Comparison of ENCODE assay signal across 9 mouse cellular contexts in the genomic region with DNA sequence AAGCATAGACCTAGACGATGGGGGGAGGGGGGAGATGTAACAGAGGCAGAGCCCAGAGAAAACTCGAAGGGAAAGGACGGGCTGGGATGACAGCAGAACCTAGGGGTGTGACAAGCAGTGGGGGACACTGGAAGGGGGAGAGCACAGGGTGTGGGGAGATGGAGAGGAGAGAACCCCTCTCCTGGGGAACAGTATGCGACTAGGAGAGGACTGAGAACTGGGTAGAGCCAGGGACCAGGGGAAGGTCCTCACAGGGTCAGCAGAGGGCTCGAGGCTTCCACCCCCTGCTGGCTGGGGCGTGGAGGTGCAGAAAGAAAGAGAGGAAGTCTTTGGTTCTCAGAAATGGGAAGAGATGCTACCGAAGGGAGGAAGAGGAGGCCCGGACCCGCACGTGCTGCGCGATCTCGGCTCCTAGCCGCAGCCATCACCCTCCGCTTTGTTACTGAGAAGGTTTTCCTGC. TPM values are rescaled to one million over a fixed set of nuclear protein-coding genes. Genes with fewer than 3 reads are reported as not detected.
A peak's percentile ranks its signal among the peaks of the same experiment; 100 is the strongest.
DNase-seq lines count a peak whose midpoint lies in the region; ATAC-seq lines count a peak whose summit lies in the region.
"Had no signal": no experiment of that assay in that cellular context is flagged by ENCODE, and none has a peak within 500 bp of the region (broad histone marks: within the 10 kb centered on the region; RNA-seq: fewer than 3 reads in every experiment).

No protein-coding gene starts in this region.

- peaks cover 34% of the 10 kb centered on the region for H3K4me1 ChIP-seq in hindbrain, embryonic 14.5 days (replicated peaks; ENCODE audit: control insufficient read depth, insufficient read depth, low read length)
- no peaks in the 10 kb centered on the region; the same call in none of the 2 replicates for H3K4me1 ChIP-seq in liver, embryonic 16.5 days (ENCODE audit: control insufficient read depth, low read depth, low read length)
- peaks cover 12% of the 10 kb centered on the region for H3K4me1 ChIP-seq in neural tube, embryonic 11.5 days (ENCODE audit: control insufficient read depth, insufficient read depth, low read length)

- 0 out of 2 replicates have a peak overlapping the region, but pooled peaks have one; percentile 26 for H3K27ac ChIP-seq in hindbrain, embryonic 14.5 days
- H3K27ac ChIP-seq in liver, embryonic 16.5 days (ENCODE audit: low read length): no peak overlapping the region
- no peak overlapping the region for H3K27ac ChIP-seq in neural tube, embryonic 11.5 days (ENCODE audit: low read depth, low read length)

- H3K9me3 ChIP-seq in hindbrain, embryonic 14.5 days (ENCODE audit: control insufficient read depth, low read length): no peaks in the 10 kb centered on the region
- H3K9me3 ChIP-seq in liver, embryonic 16.5 days (replicated peaks; ENCODE audit: control insufficient read depth, low read length): no peaks in the 10 kb centered on the region
- H3K9me3 ChIP-seq in neural tube, embryonic 11.5 days (ENCODE audit: control insufficient read depth, low read length): no peaks in the 10 kb centered on the region

- H3K27me3 ChIP-seq in hindbrain, embryonic 14.5 days (ENCODE audit: control insufficient read depth, insufficient read depth, low read length): peaks cover 14% of the 10 kb centered on the region; the same call in 1 of the 2 replicates
- H3K27me3 ChIP-seq in liver, embryonic 16.5 days (ENCODE audit: control insufficient read depth, insufficient read depth, low read depth, low read length): peaks cover 73% of the 10 kb centered on the region
- peaks cover 39% of the 10 kb centered on the region for H3K27me3 ChIP-seq in neural tube, embryonic 11.5 days (ENCODE audit: control insufficient read depth, insufficient read depth, low read length)

- peak; percentile 77 for ATAC-seq in erythroblast, adult 5-6 weeks (replicated peaks; ENCODE audit: low FRiP score, poor library complexity, severe bottlenecking)
- ATAC-seq in hindbrain, embryonic 14.5 days (ENCODE audit: low FRiP score): no peak
- ATAC-seq in liver, embryonic 16.5 days (ENCODE audit: low read depth): peak; percentile 35; the same call in 1 of the 2 replicates
- ATAC-seq in neural tube, embryonic 11.5 days (ENCODE audit: insufficient read depth, low FRiP score, low TSS enrichment): no peak

- H3K4me2 ChIP-seq in hindbrain, embryonic 14.5 days (replicated peaks): peak overlapping the region; percentile 76
- H3K4me2 ChIP-seq in liver, embryonic 16.5 days (ENCODE audit: low read depth, low read length): no peak overlapping the region
- peak overlapping the region; percentile 34 for H3K4me2 ChIP-seq in neural tube, embryonic 11.5 days (ENCODE audit: low read depth)

- DNase-seq in layer of hippocampus, postnatal 10 days (ENCODE audit: low spot score in 2 of 2): peak; percentile 39 to 58
- no peak for DNase-seq in layer of hippocampus, adult 8-10 months (ENCODE audit: low spot score in 2 of 2)
- DNase-seq in adrenal gland, postnatal 10 days: peak; percentile 44
- no peak for DNase-seq in hindbrain, embryonic 14.5 days (ENCODE audit: low spot score)
- DNase-seq in neural tube, embryonic 11.5 days (ENCODE audit: low spot score): peak; percentile 68
- no peak for DNase-seq in frontal cortex, postnatal 25 days (ENCODE audit: low spot score in 2 of 2)

- peak overlapping the region; percentile 21 for H3K4me3 ChIP-seq in hindbrain, embryonic 14.5 days (replicated peaks; ENCODE audit: low read length)
- no peak overlapping the region for H3K4me3 ChIP-seq in liver, embryonic 16.5 days (ENCODE audit: low read depth, low read length)
- peak overlapping the region; percentile 19; the same call in 1 of the 2 replicates for H3K4me3 ChIP-seq in neural tube, embryonic 11.5 days (ENCODE audit: low read depth, low read length)
- H3K4me3 ChIP-seq: erythroblast, embryonic 14.5 days had no signal

- H3K9ac ChIP-seq in hindbrain, embryonic 14.5 days: peak overlapping the region; percentile 32; the same call in 1 of the 2 replicates
- no peak overlapping the region for H3K9ac ChIP-seq in liver, embryonic 16.5 days (ENCODE audit: low read depth, low read length)
- peak overlapping the region; percentile 2; the same call in 1 of the 2 replicates for H3K9ac ChIP-seq in neural tube, embryonic 11.5 days (ENCODE audit: low read length)

- no peaks in the 10 kb centered on the region for H3K36me3 ChIP-seq in hindbrain, embryonic 14.5 days (replicated peaks; ENCODE audit: control insufficient read depth, insufficient read depth)
- no peaks in the 10 kb centered on the region for H3K36me3 ChIP-seq in liver, embryonic 16.5 days (ENCODE audit: control insufficient read depth, insufficient read depth)
- no peaks in the 10 kb centered on the region for H3K36me3 ChIP-seq in neural tube, embryonic 11.5 days (ENCODE audit: control insufficient read depth, insufficient read depth, low read length)

- WGBS in hindbrain, embryonic 14.5 days: under 1% methylated on average over 15 of the region's 15 CpGs
- WGBS in liver, embryonic 16.5 days (ENCODE audit: insufficient replicate concordance): 1% methylated on average over 15 of the region's 15 CpGs
- 1% methylated on average over 15 of the region's 15 CpGs for WGBS in neural tube, embryonic 11.5 days

RNA-seq across cellular contexts. Expression of gene Pou2f2, which starts 1.8 kb away (rescaled TPM):
- 10 to 100 TPM; 10.1 to 11.3 TPM for total RNA-seq in layer of hippocampus, postnatal 10 days (2021)
- 10 to 100 TPM in 3 of 4 experiments, 1 to 10 TPM in 1; 8.9 to 14.3 (median 11.7) TPM for total RNA-seq in layer of hippocampus, adult 8-10 months (2022)
- 1 to 10 TPM; 2.3 to 3.6 TPM for total RNA-seq in adrenal gland, postnatal 10 days (2021)
- 3.1 and 4.8 TPM in 2 replicates for total RNA-seq in erythroblast, adult 5-6 weeks (2015; ENCODE audit: low replicate concordance)
- 0.56 and 1.2 TPM in 2 replicates for total RNA-seq in erythroblast, adult 5-6 weeks (2017; ENCODE audit: low replicate concordance)
- 31.8 and 32.5 TPM in 2 replicates for polyA plus RNA-seq in hindbrain, embryonic 14.5 days (2014; fragmentation: Nextera tagmentation; extraction: Ambion mirVana)
- polyA plus RNA-seq in liver, embryonic 16.5 days (2015; fragmentation: Nextera tagmentation; extraction: Ambion mirVana): 0.99 and 1.7 TPM in 2 replicates
- 33.7 and 40.9 TPM in 2 replicates for polyA plus RNA-seq in neural tube, embryonic 11.5 days (2014; fragmentation: Nextera tagmentation; extraction: Ambion mirVana)

RNA-seq across cellular contexts. Expression of gene Dedd2, which starts 39.1 kb away (rescaled TPM):
- total RNA-seq in layer of hippocampus, postnatal 10 days (2021): 10 to 100 TPM; 22.2 to 26.3 TPM
- total RNA-seq in layer of hippocampus, adult 8-10 months (2022): 10 to 100 TPM; 22.0 to 28.9 (median 26.5) TPM
- total RNA-seq in adrenal gland, postnatal 10 days (2021): 10 to 100 TPM; 14.8 to 16.9 TPM
- total RNA-seq in erythroblast, adult 5-6 weeks (2015; ENCODE audit: low replicate concordance): 53.8 and 59.1 TPM in 2 replicates
- 164 and 194 TPM in 2 replicates for total RNA-seq in erythroblast, adult 5-6 weeks (2017; ENCODE audit: low replicate concordance)
- polyA plus RNA-seq in hindbrain, embryonic 14.5 days (2014; fragmentation: Nextera tagmentation; extraction: Ambion mirVana): 13.8 and 14.9 TPM in 2 replicates
- 29.2 and 31.9 TPM in 2 replicates for polyA plus RNA-seq in liver, embryonic 16.5 days (2015; fragmentation: Nextera tagmentation; extraction: Ambion mirVana)
- polyA plus RNA-seq in neural tube, embryonic 11.5 days (2014; fragmentation: Nextera tagmentation; extraction: Ambion mirVana): 11.0 and 11.6 TPM in 2 replicates

RNA-seq across cellular contexts. Expression of gene Zfp526, which starts 39.9 kb away (rescaled TPM):
- 1 to 10 TPM; 7.2 to 8.4 TPM for total RNA-seq in layer of hippocampus, postnatal 10 days (2021)
- total RNA-seq in layer of hippocampus, adult 8-10 months (2022): 10 to 100 TPM; 11.2 to 12.5 (median 11.7) TPM
- total RNA-seq in adrenal gland, postnatal 10 days (2021): 10 to 100 TPM in 1 of 2 experiments, 1 to 10 TPM in 1; 9.2 to 11.8 TPM
- 25.4 and 27.4 TPM in 2 replicates for total RNA-seq in erythroblast, adult 5-6 weeks (2015; ENCODE audit: low replicate concordance)
- 33.7 and 37.7 TPM in 2 replicates for total RNA-seq in erythroblast, adult 5-6 weeks (2017; ENCODE audit: low replicate concordance)
- 2.4 and 2.5 TPM in 2 replicates for polyA plus RNA-seq in hindbrain, embryonic 14.5 days (2014; fragmentation: Nextera tagmentation; extraction: Ambion mirVana)
- polyA plus RNA-seq in liver, embryonic 16.5 days (2015; fragmentation: Nextera tagmentation; extraction: Ambion mirVana): 1.6 and 1.9 TPM in 2 replicates
- polyA plus RNA-seq in neural tube, embryonic 11.5 days (2014; fragmentation: Nextera tagmentation; extraction: Ambion mirVana): 3.7 and 3.8 TPM in 2 replicates

RNA-seq across cellular contexts. Expression of gene Gsk3a, which starts 56.3 kb away (rescaled TPM):
- 100 to 1,000 TPM; 162 to 187 TPM for total RNA-seq in layer of hippocampus, postnatal 10 days (2021)
- 100 to 1,000 TPM; 198 to 216 (median 204) TPM for total RNA-seq in layer of hippocampus, adult 8-10 months (2022)
- total RNA-seq in adrenal gland, postnatal 10 days (2021): 10 to 100 TPM; 92.5 to 96.7 TPM
- 35.2 and 39.5 TPM in 2 replicates for total RNA-seq in erythroblast, adult 5-6 weeks (2015; ENCODE audit: low replicate concordance)
- total RNA-seq in erythroblast, adult 5-6 weeks (2017; ENCODE audit: low replicate concordance): 24.2 and 29.0 TPM in 2 replicates
- 23.4 and 24.1 TPM in 2 replicates for polyA plus RNA-seq in hindbrain, embryonic 14.5 days (2014; fragmentation: Nextera tagmentation; extraction: Ambion mirVana)
- 4.0 and 5.3 TPM in 2 replicates for polyA plus RNA-seq in liver, embryonic 16.5 days (2015; fragmentation: Nextera tagmentation; extraction: Ambion mirVana)
- 15.9 and 19.7 TPM in 2 replicates for polyA plus RNA-seq in neural tube, embryonic 11.5 days (2014; fragmentation: Nextera tagmentation; extraction: Ambion mirVana)

Comparison
In these comparisons a context has a peak if more than half of its experiments do, and no peak if none do; other contexts are left out.
1. DNase-seq: peak in layer of hippocampus, postnatal 10 days (2 of 2), adrenal gland, postnatal 10 days (single experiment) and neural tube, embryonic 11.5 days (single experiment); none in layer of hippocampus, adult 8-10 months (0 of 2), hindbrain, embryonic 14.5 days (single experiment) and frontal cortex, postnatal 25 days (0 of 2).
2. ATAC-seq: peak in erythroblast, adult 5-6 weeks (single experiment) and liver, embryonic 16.5 days (single experiment); none in hindbrain, embryonic 14.5 days (single experiment) and neural tube, embryonic 11.5 days (single experiment).